20 mouse cellular contexts compared by ENCODE assay signal in genomic region chr11:78742461-78742860, GRCm38 (mm10). TPM values are rescaled to one million over a fixed set of nuclear protein-coding genes. Genes with fewer than 3 reads are reported as not detected.
DNase-seq lines count a peak whose midpoint lies in the region; ATAC-seq and TF ChIP-seq lines count a peak whose summit lies in the region.
"Had no signal": no experiment of that assay in that cellular context is flagged by ENCODE, and none has a peak within 500 bp of the region (broad histone marks: within the 10 kb centered on the region; RNA-seq: fewer than 3 reads in every experiment).

No protein-coding gene starts in this region.

- 76% methylated on average over 3 of the region's 3 CpGs for WGBS in forebrain, embryonic 13.5 days
- 41% methylated on average over 3 of the region's 3 CpGs for WGBS in forebrain, postnatal 0 days
- WGBS in hindbrain, embryonic 14.5 days = 67% methylated on average over 3 of the region's 3 CpGs
- 69% methylated on average over 3 of the region's 3 CpGs for WGBS in hindbrain, embryonic 10.5 days
- WGBS in midbrain, embryonic 12.5 days = 77% methylated on average over 3 of the region's 3 CpGs
- WGBS in midbrain, embryonic 14.5 days = 51% methylated on average over 3 of the region's 3 CpGs

- H3K27ac ChIP-seq in forebrain, embryonic 13.5 days = peak overlapping the region; percentile 20
- H3K27ac ChIP-seq in forebrain, postnatal 0 days (ENCODE audit: low read depth, low read length) = no peak overlapping the region
- H3K27ac ChIP-seq in hindbrain, embryonic 14.5 days = peak overlapping the region; percentile 20; the same call in 1 of the 2 replicates
- no peak overlapping the region for H3K27ac ChIP-seq in hindbrain, embryonic 10.5 days
- peak overlapping the region; percentile 25 for H3K27ac ChIP-seq in midbrain, embryonic 12.5 days (replicated peaks)
- no peak overlapping the region; the same call in 1 of the 2 replicates for H3K27ac ChIP-seq in midbrain, embryonic 14.5 days (replicated peaks; ENCODE audit: low read depth, low read length)
- H3K27ac ChIP-seq: embryonic facial prominence, embryonic 12.5 days; heart, embryonic 13.5 days; hindbrain, embryonic 13.5 days had no signal

- no peak overlapping the region for H3K9ac ChIP-seq in forebrain, embryonic 13.5 days
- no peak overlapping the region for H3K9ac ChIP-seq in forebrain, postnatal 0 days
- no peak overlapping the region for H3K9ac ChIP-seq in hindbrain, embryonic 14.5 days
- H3K9ac ChIP-seq in midbrain, embryonic 12.5 days (replicated peaks) = no peak overlapping the region; the same call in 1 of the 2 replicates
- no peak overlapping the region for H3K9ac ChIP-seq in midbrain, embryonic 14.5 days (replicated peaks; ENCODE audit: low read length)
- H3K9ac ChIP-seq: embryonic facial prominence, embryonic 12.5 days; heart, embryonic 13.5 days; hindbrain, embryonic 13.5 days had no signal

- no peak overlapping the region for H3K4me3 ChIP-seq in forebrain, embryonic 13.5 days
- H3K4me3 ChIP-seq in forebrain, postnatal 0 days (ENCODE audit: low read depth, low read length) = no peak overlapping the region
- H3K4me3 ChIP-seq in hindbrain, embryonic 14.5 days (replicated peaks; ENCODE audit: low read length) = no peak overlapping the region
- no peak overlapping the region for H3K4me3 ChIP-seq in hindbrain, embryonic 10.5 days
- no peak overlapping the region for H3K4me3 ChIP-seq in midbrain, embryonic 12.5 days
- no peak overlapping the region for H3K4me3 ChIP-seq in midbrain, embryonic 14.5 days (replicated peaks; ENCODE audit: low read depth, low read length)
- H3K4me3 ChIP-seq: embryonic facial prominence, embryonic 12.5 days; heart, embryonic 13.5 days; hindbrain, embryonic 13.5 days had no signal

- H3K36me3 ChIP-seq in forebrain, embryonic 13.5 days (ENCODE audit: poor library complexity, severe bottlenecking) = no peaks in the 10 kb centered on the region
- H3K36me3 ChIP-seq in forebrain, postnatal 0 days (ENCODE audit: insufficient read depth) = no peaks in the 10 kb centered on the region
- no peaks in the 10 kb centered on the region for H3K36me3 ChIP-seq in hindbrain, embryonic 14.5 days (replicated peaks; ENCODE audit: control insufficient read depth, insufficient read depth)
- no peaks in the 10 kb centered on the region for H3K36me3 ChIP-seq in hindbrain, embryonic 10.5 days
- no peaks in the 10 kb centered on the region for H3K36me3 ChIP-seq in midbrain, embryonic 12.5 days
- no peaks in the 10 kb centered on the region for H3K36me3 ChIP-seq in midbrain, embryonic 14.5 days (ENCODE audit: control insufficient read depth, insufficient read depth, low read length)
- H3K36me3 ChIP-seq: embryonic facial prominence, embryonic 12.5 days; heart, embryonic 13.5 days; hindbrain, embryonic 13.5 days had no signal

- H3K27me3 ChIP-seq in forebrain, embryonic 13.5 days = no peaks in the 10 kb centered on the region
- no peaks in the 10 kb centered on the region for H3K27me3 ChIP-seq in forebrain, postnatal 0 days (ENCODE audit: insufficient read depth, low read length)
- H3K27me3 ChIP-seq in hindbrain, embryonic 14.5 days (ENCODE audit: control insufficient read depth, insufficient read depth, low read length) = no peaks in the 10 kb centered on the region
- H3K27me3 ChIP-seq in hindbrain, embryonic 10.5 days (ENCODE audit: insufficient read depth, poor library complexity, severe bottlenecking) = peaks cover 40% of the 10 kb centered on the region
- H3K27me3 ChIP-seq in midbrain, embryonic 12.5 days = 0 out of 2 replicates have a peak, but pooled peaks cover 14% of the 10 kb centered on the region
- H3K27me3 ChIP-seq in midbrain, embryonic 14.5 days (ENCODE audit: control insufficient read depth, insufficient read depth, low read length) = no peaks in the 10 kb centered on the region
- H3K27me3 ChIP-seq: embryonic facial prominence, embryonic 12.5 days; heart, embryonic 13.5 days had no signal

- no peaks in the 10 kb centered on the region for H3K9me3 ChIP-seq in forebrain, embryonic 13.5 days (replicated peaks)
- no peaks in the 10 kb centered on the region for H3K9me3 ChIP-seq in forebrain, postnatal 0 days (ENCODE audit: low read length)
- no peaks in the 10 kb centered on the region for H3K9me3 ChIP-seq in hindbrain, embryonic 14.5 days (ENCODE audit: control insufficient read depth, low read length)
- H3K9me3 ChIP-seq in hindbrain, embryonic 10.5 days = no peaks in the 10 kb centered on the region
- no peaks in the 10 kb centered on the region for H3K9me3 ChIP-seq in midbrain, embryonic 12.5 days
- H3K9me3 ChIP-seq in midbrain, embryonic 14.5 days (ENCODE audit: control insufficient read depth, low read length) = no peaks in the 10 kb centered on the region
- H3K9me3 ChIP-seq: embryonic facial prominence, embryonic 12.5 days; G1E; heart, embryonic 13.5 days; hindbrain, embryonic 13.5 days had no signal

- no peak for TF ChIP-seq CTCF in forebrain, postnatal 0 days (IDR thresholded peaks at IDR 0.05; ENCODE audit: low read depth)

- no peak for DNase-seq in forebrain, postnatal 0 days
- DNase-seq in hindbrain, embryonic 14.5 days (ENCODE audit: low spot score) = no peak
- no peak for DNase-seq in hindbrain, embryonic 10.5 days (ENCODE audit: low spot score)
- no peak for DNase-seq in midbrain, embryonic 14.5 days
- no peak for DNase-seq in spleen, postnatal 4 days (ENCODE audit: low spot score in 2 of 2)
- DNase-seq: adrenal gland, adult 8-10 months; B cell, adult 2 months; cerebellum, adult 11-12 months; cerebellum, adult 9-10 months; cerebellum, postnatal 25 days; gastrocnemius, postnatal 36 days; heart, adult 11 months; heart, postnatal 4 days had no signal

- H3K4me1 ChIP-seq in forebrain, embryonic 13.5 days = peaks cover 29% of the 10 kb centered on the region
- H3K4me1 ChIP-seq in forebrain, postnatal 0 days (ENCODE audit: insufficient read depth) = no peaks in the 10 kb centered on the region
- H3K4me1 ChIP-seq in hindbrain, embryonic 14.5 days (replicated peaks; ENCODE audit: control insufficient read depth, insufficient read depth, low read length) = no peaks in the 10 kb centered on the region
- peaks cover 2% of the 10 kb centered on the region; the same call in 1 of the 2 replicates for H3K4me1 ChIP-seq in hindbrain, embryonic 10.5 days (replicated peaks)
- peaks cover 12% of the 10 kb centered on the region for H3K4me1 ChIP-seq in midbrain, embryonic 12.5 days
- 0 out of 2 replicates have a peak, but pooled peaks cover 4% of the 10 kb centered on the region for H3K4me1 ChIP-seq in midbrain, embryonic 14.5 days (ENCODE audit: control insufficient read depth, insufficient read depth, low read length)
- H3K4me1 ChIP-seq: embryonic facial prominence, embryonic 12.5 days had no signal

- ATAC-seq in forebrain, embryonic 13.5 days = no peak
- ATAC-seq in forebrain, postnatal 0 days = no peak
- no peak for ATAC-seq in hindbrain, embryonic 14.5 days (ENCODE audit: low FRiP score)
- no peak for ATAC-seq in midbrain, embryonic 12.5 days (ENCODE audit: low FRiP score, low read depth)
- no peak for ATAC-seq in midbrain, embryonic 14.5 days (ENCODE audit: low FRiP score, low TSS enrichment)
- ATAC-seq: CD4-positive, CD25-positive, alpha-beta regulatory T cell, adult 4 months had no signal

- H3K4me2 ChIP-seq in forebrain, embryonic 13.5 days = no peak overlapping the region
- no peak overlapping the region for H3K4me2 ChIP-seq in forebrain, postnatal 0 days (ENCODE audit: low read depth)
- H3K4me2 ChIP-seq in hindbrain, embryonic 14.5 days (replicated peaks) = no peak overlapping the region
- H3K4me2 ChIP-seq in midbrain, embryonic 12.5 days (replicated peaks) = no peak overlapping the region
- H3K4me2 ChIP-seq in midbrain, embryonic 14.5 days (ENCODE audit: low read length) = no peak overlapping the region
- H3K4me2 ChIP-seq: embryonic facial prominence, embryonic 12.5 days; heart, embryonic 13.5 days; hindbrain, embryonic 13.5 days had no signal

RNA-seq across cellular contexts. Expression of gene Ccnq, which starts 9.1 kb away (rescaled TPM):
- polyA plus RNA-seq in forebrain, embryonic 13.5 days (2015; fragmentation: Nextera tagmentation; extraction: Ambion mirVana) = 39.5 and 39.8 TPM in 2 replicates
- total RNA-seq in forebrain, postnatal 0 days (2014; rRNA removed) = 28.3 and 30.7 TPM in 2 replicates
- polyA plus RNA-seq in forebrain, postnatal 0 days (2015; fragmentation: Nextera tagmentation; extraction: Ambion mirVana) = 31.8 and 33.1 TPM in 2 replicates
- 31.8 and 32.0 TPM in 2 replicates for polyA plus RNA-seq in hindbrain, embryonic 14.5 days (2014; fragmentation: Nextera tagmentation; extraction: Ambion mirVana)
- polyA plus RNA-seq in hindbrain, embryonic 10.5 days (2016; fragmentation: Nextera tagmentation; extraction: Ambion mirVana) = 36.4 and 37.9 TPM in 2 replicates
- 31.0 and 35.6 TPM in 2 replicates for polyA plus RNA-seq in midbrain, embryonic 12.5 days (2016; fragmentation: Nextera tagmentation; extraction: Ambion mirVana)
- polyA plus RNA-seq in midbrain, embryonic 14.5 days (2014; fragmentation: Nextera tagmentation; extraction: Ambion mirVana) = 34.9 and 35.2 TPM in 2 replicates

RNA-seq across cellular contexts. Expression of gene Nlk, which starts 45.3 kb away (rescaled TPM):
- polyA plus RNA-seq in forebrain, embryonic 13.5 days (2015; fragmentation: Nextera tagmentation; extraction: Ambion mirVana) = 34.1 and 34.2 TPM in 2 replicates
- 43.1 and 43.2 TPM in 2 replicates for total RNA-seq in forebrain, postnatal 0 days (2014; rRNA removed)
- 26.0 and 27.8 TPM in 2 replicates for polyA plus RNA-seq in forebrain, postnatal 0 days (2015; fragmentation: Nextera tagmentation; extraction: Ambion mirVana)
- 27.4 and 29.3 TPM in 2 replicates for polyA plus RNA-seq in hindbrain, embryonic 14.5 days (2014; fragmentation: Nextera tagmentation; extraction: Ambion mirVana)
- polyA plus RNA-seq in hindbrain, embryonic 10.5 days (2016; fragmentation: Nextera tagmentation; extraction: Ambion mirVana) = 17.1 and 18.7 TPM in 2 replicates
- 25.4 and 26.0 TPM in 2 replicates for polyA plus RNA-seq in midbrain, embryonic 12.5 days (2016; fragmentation: Nextera tagmentation; extraction: Ambion mirVana)
- 30.0 and 35.7 TPM in 2 replicates for polyA plus RNA-seq in midbrain, embryonic 14.5 days (2014; fragmentation: Nextera tagmentation; extraction: Ambion mirVana)

Comparison
In these comparisons a context has a peak if more than half of its experiments do, and no peak if none do; other contexts are left out.
1. H3K27ac ChIP-seq: peak in forebrain, embryonic 13.5 days (single experiment), hindbrain, embryonic 14.5 days (single experiment) and midbrain, embryonic 12.5 days (single experiment); none in forebrain, postnatal 0 days (single experiment), hindbrain, embryonic 10.5 days (single experiment) and midbrain, embryonic 14.5 days (single experiment).